Mouse (Mus musculus) liver, embryonic 11.5 days (tissue): ENCODE data around the gene 2610028H24Rik. TPM values are rescaled to one million over a fixed set of nuclear protein-coding genes. Genes with fewer than 3 reads are reported as not detected.

Experiments
- ATAC-seq: fragments of 200-750 bp; cut with Nextera tagmentation; replicated peaks from 2 replicates; pipeline ENCODE4 v1.8.0; 2017; ENCODE audit warnings: moderate number of reproducible peaks, mild to moderate bottlenecking, moderate TSS enrichment, moderate library complexity; ENCODE audit not compliant: low FRiP score
- DNase-seq: peaks from one replicate; pipeline ENCODE4 v3.0.0-alpha.2; 2017; ENCODE audit warnings: low spot score
- H3K27ac ChIP-seq: fragments of 300-500 bp; sonication (generic); 2 replicates; pipeline ENCODE4 v1.5.1; 2014; ENCODE audit warnings: mild to moderate bottlenecking, low read depth, low read length, control low read depth
- H3K27me3 ChIP-seq: fragments of 300-500 bp; sonication (generic); replicated peaks from 2 replicates; pipeline ENCODE4 v1.6.1; 2014; ENCODE audit warnings: low read length, mixed read lengths; ENCODE audit not compliant: control insufficient read depth, insufficient read depth
- H3K36me3 ChIP-seq: fragments of 300-500 bp; sonication (generic); 2 replicates; pipeline ENCODE4 v1.6.1; 2014; ENCODE audit warnings: mild to moderate bottlenecking, low read length, moderate library complexity, mixed read lengths; ENCODE audit not compliant: control insufficient read depth, insufficient read depth
- H3K4me1 ChIP-seq: fragments of 300-500 bp; sonication (generic); replicated peaks from 2 replicates; pipeline ENCODE4 v1.6.1; 2014; ENCODE audit warnings: low read length, mixed read lengths; ENCODE audit not compliant: control insufficient read depth, insufficient read depth
- H3K4me2 ChIP-seq: fragments of 300-500 bp; sonication (generic); 2 replicates; pipeline ENCODE4 v1.6.1; 2014; ENCODE audit warnings: mild to moderate bottlenecking, control low read depth, moderate library complexity
- H3K4me3 ChIP-seq: fragments of 300-500 bp; sonication (generic); 2 replicates; pipeline ENCODE4 v1.5.1; 2014; ENCODE audit warnings: low read depth, low read length, control low read depth
- H3K9ac ChIP-seq: fragments of 300-500 bp; sonication (generic); 2 replicates; pipeline ENCODE4 v1.6.1; 2014; ENCODE audit warnings: low read depth, low read length, control low read depth
- H3K9me3 ChIP-seq: fragments of 300-500 bp; sonication (generic); 2 replicates; pipeline ENCODE4 v1.6.1; 2016; ENCODE audit warnings: low read length, inconsistent platforms, mixed read lengths; ENCODE audit not compliant: control insufficient read depth
- WGBS: fragments of 180-500 bp; shearing (Covaris S2); extraction: QIAGEN DNeasy Blood & Tissue Kit; methylation state at CpG from one replicate; pipeline ENCODE4 v1.1.7; 2014; 5-methylcytosine and 5-hydroxymethylcytosine counted together
- polyA plus RNA-seq: library from polyadenylated mRNA; unstranded; fragments of >200 nt; fragmentation: Nextera tagmentation; extraction: Ambion mirVana; gene quantifications from 2 replicates; pipeline ENCODE4 v1.2.1, GENCODE M21; 2014

Gene 2610028H24Rik
- not detected in 2 replicates for polyA plus RNA-seq

DNA sequence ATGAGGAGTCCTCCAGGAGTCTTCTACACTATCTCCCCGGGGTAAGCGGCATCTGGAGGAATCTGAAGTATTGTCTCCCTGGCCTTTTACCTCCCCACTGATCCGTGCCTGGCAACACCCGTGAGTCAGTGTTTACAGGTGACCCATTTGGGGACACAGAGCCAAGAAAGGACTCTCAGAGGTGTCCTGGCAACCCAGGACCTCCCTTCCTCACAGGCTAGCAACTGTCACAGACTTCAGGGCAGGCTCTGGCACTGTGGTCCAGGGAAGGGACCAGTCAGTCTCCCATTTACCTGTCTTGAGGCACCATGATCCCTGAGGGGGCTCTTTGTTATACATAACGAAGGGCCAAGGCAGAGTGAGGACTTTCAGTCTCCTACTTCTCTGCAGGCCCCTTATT lies at the start of gene 2610028H24Rik:
2610028H24Rik (plus strand) TSS at position 231 of the 400 bp plus-strand sequence.
- WGBS = 69% methylated on average over 5 of the region's 5 CpGs
- no peak within 1 kb of the TSS for H3K4me3 ChIP-seq
- no peaks in the 10 kb centered on the region for H3K9me3 ChIP-seq
- no peak within 1 kb of the TSS for H3K9ac ChIP-seq
- no peak within 1 kb of the TSS for H3K4me2 ChIP-seq
- H3K27me3 ChIP-seq = no peaks in the 10 kb centered on the region
- peaks cover 20% of the 10 kb centered on the region for H3K4me1 ChIP-seq
- DNase-seq (no peak), ATAC-seq (no peak)
- H3K36me3 ChIP-seq = no peaks in the 10 kb centered on the region
- H3K27ac ChIP-seq = no peak within 1 kb of the TSS

DNA sequence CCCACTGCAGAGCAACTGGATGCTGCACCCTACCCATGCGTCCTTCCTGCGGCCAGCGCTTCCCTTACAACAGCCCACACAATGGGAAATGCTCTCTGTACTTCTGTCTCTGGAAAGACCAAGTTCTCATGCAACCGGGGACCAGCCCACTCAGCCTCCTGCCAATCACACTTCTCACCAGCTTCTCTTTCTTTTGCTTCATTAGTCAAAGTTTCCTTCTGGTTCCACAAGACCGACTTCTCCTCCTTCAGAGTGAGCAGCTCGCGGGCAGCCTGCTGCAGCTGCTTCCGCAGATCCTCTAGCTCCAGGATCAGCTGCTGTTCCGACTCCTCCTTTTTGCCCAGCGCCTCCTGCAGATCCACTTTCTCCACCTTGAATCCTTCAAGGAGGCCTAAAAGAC lies 40.4 kb upstream of the 2610028H24Rik start:
- ATAC-seq (no peak), DNase-seq (no peak)
- Histone ChIP-seq H3K9ac (no peak overlapping the region), H3K27me3 (no peaks in the 10 kb centered on the region), H3K4me2 (no peak overlapping the region), H3K9me3 (no peaks in the 10 kb centered on the region), H3K4me3 (no peak overlapping the region), H3K4me1 (no peaks in the 10 kb centered on the region), H3K36me3 (peaks cover 61% of the 10 kb centered on the region), H3K27ac (no peak overlapping the region)
- WGBS = 93% methylated on average over 10 of the region's 10 CpGs

DNA sequence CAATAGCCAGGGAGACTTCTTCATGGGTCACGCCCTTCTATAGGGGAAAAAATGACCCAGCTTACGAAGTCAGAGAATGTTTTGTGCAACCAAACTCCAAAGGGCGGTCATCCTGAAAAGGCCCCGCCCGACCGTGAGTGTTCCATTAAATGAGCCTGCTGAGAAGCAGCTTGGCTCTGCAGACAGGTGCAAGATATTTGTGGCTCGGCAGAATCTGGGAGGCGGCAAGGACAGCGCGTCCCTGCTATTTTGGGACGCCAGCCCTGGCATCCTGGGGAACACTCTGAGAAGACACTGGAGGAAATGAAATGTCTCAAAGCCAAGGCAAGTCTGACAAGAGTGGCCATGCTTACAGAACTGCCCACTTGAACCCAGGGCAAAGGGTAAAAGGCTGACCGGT lies 32.1 kb upstream of the 2610028H24Rik start:
- H3K4me1 ChIP-seq = no peaks in the 10 kb centered on the region
- no peaks in the 10 kb centered on the region for H3K27me3 ChIP-seq
- WGBS = 93% methylated on average over 12 of the region's 12 CpGs
- H3K4me3 ChIP-seq = no peak overlapping the region
- no peak overlapping the region for H3K4me2 ChIP-seq
- ATAC-seq = no peak
- no peak overlapping the region for H3K9ac ChIP-seq
- H3K9me3 ChIP-seq = no peaks in the 10 kb centered on the region
- H3K27ac ChIP-seq = no peak overlapping the region
- DNase-seq = no peak
- H3K36me3 ChIP-seq = peaks cover 69% of the 10 kb centered on the region

DNA sequence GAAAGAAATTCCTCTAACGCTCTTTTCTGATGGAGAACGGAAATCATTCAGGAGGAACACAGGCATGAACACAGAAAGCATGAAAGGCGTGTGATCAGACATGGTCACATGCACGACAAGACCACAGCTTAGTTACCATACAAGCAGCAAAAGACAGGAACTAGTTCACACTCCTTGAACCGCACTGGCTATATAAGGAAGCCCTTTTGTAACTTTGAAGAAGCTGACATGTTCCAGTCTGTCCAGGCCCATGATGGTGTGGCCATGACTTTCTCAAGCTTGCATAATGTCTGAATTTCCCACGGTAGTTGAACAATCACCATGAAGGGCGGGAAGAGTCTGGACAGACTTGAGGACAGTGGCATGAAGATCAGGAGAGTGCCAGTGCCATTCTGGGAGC lies 23.2 kb upstream of the 2610028H24Rik start:
- Histone ChIP-seq H3K27me3 (no peaks in the 10 kb centered on the region), H3K27ac (no peak overlapping the region), H3K9me3 (no peaks in the 10 kb centered on the region), H3K4me3 (no peak overlapping the region), H3K4me2 (no peak overlapping the region), H3K36me3 (peaks cover 61% of the 10 kb centered on the region), H3K9ac (no peak overlapping the region), H3K4me1 (no peaks in the 10 kb centered on the region)
- DNase-seq = no peak
- no peak for ATAC-seq
- 93% methylated on average over 7 of the region's 7 CpGs for WGBS

DNA sequence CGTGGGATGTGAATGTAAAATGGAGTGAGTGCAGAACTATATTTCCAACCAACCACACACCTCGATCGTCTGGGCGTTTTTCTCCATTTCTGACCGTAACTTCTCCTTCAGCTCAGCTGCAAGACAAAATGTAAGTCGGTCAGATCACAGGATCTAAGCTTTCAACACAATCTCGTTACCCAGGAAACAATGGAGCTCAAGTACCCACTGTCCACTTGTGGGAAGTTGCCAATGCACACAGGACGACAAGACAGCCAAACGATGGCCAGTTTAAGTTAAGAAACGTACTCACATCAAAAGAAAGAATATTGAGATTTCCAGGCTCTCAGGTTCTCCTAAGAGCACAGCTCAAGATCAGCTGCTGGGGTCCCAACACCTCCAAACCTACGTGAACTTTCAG lies 15.0 kb upstream of the 2610028H24Rik start:
- DNase-seq (no peak), ATAC-seq (no peak)
- 92% methylated on average over 11 of the region's 11 CpGs for WGBS
- Histone ChIP-seq H3K9ac (no peak overlapping the region), H3K4me3 (no peak overlapping the region), H3K4me1 (no peaks in the 10 kb centered on the region), H3K36me3 (peaks cover 76% of the 10 kb centered on the region), H3K9me3 (no peaks in the 10 kb centered on the region), H3K4me2 (no peak overlapping the region), H3K27ac (no peak overlapping the region), H3K27me3 (no peaks in the 10 kb centered on the region)

DNA sequence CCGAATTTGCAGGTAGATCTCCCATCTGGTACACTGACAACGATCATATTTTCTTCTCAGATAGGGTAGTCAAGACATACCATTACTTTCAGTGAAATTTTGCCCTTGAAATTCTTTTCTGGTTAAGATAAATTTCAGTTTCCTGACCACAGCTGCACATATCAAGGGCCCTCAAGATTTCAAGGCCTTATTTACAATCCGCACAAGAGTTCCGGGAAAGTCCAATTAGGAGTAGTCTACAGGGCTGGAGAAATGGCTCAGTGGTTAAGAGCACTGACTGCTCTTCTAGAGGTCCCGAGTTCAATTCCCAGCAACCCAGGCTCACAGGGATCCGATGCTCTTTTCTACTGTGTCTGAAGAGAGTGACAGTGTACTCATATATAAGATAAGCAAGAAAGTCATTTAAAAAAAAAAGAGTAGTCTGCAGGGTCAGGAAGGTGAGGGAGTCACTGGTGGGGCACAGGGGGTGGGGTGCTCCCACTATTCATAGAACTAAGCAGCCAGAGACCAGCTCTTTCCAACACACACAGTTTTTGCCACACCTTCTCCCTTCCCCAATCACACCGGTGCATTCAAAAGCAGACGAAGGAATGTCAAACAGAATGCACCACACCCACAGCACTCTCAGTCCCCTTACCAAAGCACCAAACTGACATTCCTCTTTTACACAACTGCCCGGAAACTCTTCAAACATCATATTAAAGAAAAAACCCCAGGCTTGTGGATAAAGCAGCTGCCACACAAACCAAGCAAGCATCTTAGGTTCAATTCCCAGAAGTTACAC lies 9.6 kb upstream of the 2610028H24Rik start:
- Histone ChIP-seq H3K4me2 (no peak overlapping the region), H3K27ac (no peak overlapping the region), H3K27me3 (no peaks in the 10 kb centered on the region), H3K4me3 (no peak overlapping the region), H3K36me3 (peaks cover 38% of the 10 kb centered on the region), H3K9ac (no peak overlapping the region), H3K9me3 (no peaks in the 10 kb centered on the region), H3K4me1 (peaks cover 15% of the 10 kb centered on the region)
- 92% methylated on average over 9 of the region's 9 CpGs for WGBS
- DNase-seq = no peak
- no peak for ATAC-seq

DNA sequence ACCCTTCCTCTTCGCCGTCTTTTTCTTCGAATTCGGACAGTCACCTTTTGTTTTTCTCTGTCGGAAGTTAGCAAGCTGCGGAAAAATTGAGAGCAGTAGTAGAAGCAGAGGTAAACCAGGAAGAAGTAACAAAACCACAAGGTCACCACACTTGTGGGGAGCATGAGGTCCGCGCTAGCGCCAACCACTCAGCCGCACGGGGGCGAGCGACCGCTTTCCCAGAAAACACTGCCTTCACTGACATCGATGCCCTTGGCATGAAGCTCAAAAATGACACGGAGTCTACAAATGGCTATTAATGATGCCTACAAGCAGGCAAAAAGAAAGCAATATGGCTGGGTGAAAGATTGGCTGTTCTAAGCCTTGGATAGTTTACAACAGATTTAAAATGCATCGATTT lies 8.6 kb upstream of the 2610028H24Rik start, which contains the start of gene AC141477.1:
AC141477.1 (minus strand) TSS at position 164 of the 400 bp plus-strand sequence.
- H3K4me2 ChIP-seq = peak within 1 kb of the TSS; percentile 88
- no peak for ATAC-seq
- H3K4me1 ChIP-seq = peaks cover 15% of the 10 kb centered on the region
- peak within 1 kb of the TSS; percentile 92 for H3K4me3 ChIP-seq
- H3K27me3 ChIP-seq = no peaks in the 10 kb centered on the region
- H3K9ac ChIP-seq = no peak within 1 kb of the TSS
- peaks cover 28% of the 10 kb centered on the region for H3K36me3 ChIP-seq
- no peak for DNase-seq
- H3K27ac ChIP-seq = no peak within 1 kb of the TSS
- WGBS = 96% methylated on average over 17 of the region's 17 CpGs
- H3K9me3 ChIP-seq = no peaks in the 10 kb centered on the region

DNA sequence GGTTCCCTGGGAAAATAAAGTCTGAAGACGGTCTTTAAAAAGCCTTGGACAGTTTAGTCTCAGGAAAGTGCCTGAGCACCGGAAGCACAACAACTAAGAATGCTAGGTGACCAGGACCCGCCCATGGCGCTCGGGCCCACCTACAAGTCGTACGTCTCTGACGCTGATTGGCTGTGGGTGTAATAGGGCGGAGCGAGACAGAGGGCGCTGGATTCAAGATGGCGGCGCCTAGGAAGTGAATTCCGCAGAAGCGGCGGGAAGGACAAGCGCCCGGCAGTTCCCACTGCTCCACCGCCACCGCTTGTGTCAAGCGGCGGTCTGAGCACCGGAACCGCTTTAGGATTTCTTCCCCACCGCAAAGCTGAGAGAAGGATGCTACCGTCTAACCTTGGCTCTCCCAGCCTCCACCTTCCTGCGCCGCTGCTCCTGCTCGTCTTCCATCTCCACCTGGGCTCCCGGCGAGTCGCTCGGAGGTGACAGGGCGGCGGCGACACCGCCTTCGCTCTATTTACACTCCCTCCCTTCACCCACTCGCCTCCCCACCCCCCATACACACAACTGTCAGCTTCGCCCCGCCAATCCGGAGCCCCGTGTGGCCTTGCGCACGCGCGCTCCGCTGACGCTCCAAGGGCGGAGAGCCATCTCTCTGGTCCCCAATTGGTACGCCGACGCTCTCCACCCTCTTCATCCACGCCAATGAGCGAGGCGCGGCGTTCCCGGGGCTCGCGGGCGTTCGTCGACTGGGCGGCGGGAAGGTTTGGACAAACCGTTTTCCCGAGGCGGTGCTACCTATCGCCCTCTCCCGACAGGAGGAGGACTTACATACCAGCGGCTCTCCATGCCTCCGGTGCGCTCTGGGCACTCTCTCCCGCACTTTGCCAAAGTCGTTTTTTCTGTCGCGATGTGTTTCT lies 6.4 kb upstream of the 2610028H24Rik start, which contains the start of gene Pcnt:
Pcnt (minus strand) TSS at position 609 of the 911 bp plus-strand sequence.
- Histone ChIP-seq H3K4me3 (peak within 1 kb of the TSS; percentile 92), H3K9ac (peak within 1 kb of the TSS; percentile 95), H3K4me2 (peak within 1 kb of the TSS; percentile 88), H3K27me3 (no peaks in the 10 kb centered on the region), H3K4me1 (peaks cover 32% of the 10 kb centered on the region), H3K27ac (peak within 1 kb of the TSS; percentile 99), H3K9me3 (no peaks in the 10 kb centered on the region), H3K36me3 (peaks cover 12% of the 10 kb centered on the region)
- DNase-seq = peak; percentile 92
- ATAC-seq = peak; percentile 97
- under 1% methylated on average over 78 of the region's 78 CpGs for WGBS
